In the genomic region with DNA sequence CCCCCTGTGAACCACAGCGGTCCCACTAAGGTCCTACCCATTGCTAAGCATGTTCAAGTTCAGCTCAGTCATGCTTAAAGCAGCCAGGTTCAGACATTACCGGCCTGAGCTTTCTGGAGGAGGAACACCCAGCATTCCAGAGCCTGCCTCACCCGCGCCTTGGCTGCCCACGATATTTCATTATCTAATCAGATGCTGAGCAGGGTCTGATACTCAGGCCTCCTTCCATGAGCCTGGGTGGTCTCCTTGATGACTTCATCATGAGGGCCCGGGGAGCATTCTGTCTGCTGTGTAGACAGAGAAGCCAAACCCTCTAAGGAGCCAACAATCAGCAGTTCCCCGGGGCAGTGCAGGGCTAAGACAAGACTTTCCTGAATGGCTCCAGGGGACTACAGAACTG, we compare ENCODE assay signal across 8 mouse cellular contexts.
DNase-seq lines count a peak whose midpoint lies in the region; ATAC-seq lines count a peak whose summit lies in the region.

No protein-coding gene starts in this region.

- ATAC-seq in intestine, embryonic 15.5 days: peak; percentile 72
- peak; percentile 28; the same call in 1 of the 2 replicates for ATAC-seq in stomach, embryonic 15.5 days (ENCODE audit: insufficient read depth, low FRiP score, low read depth)
- no peak for ATAC-seq in cerebellum, adult (ENCODE audit: insufficient number of reproducible peaks, low FRiP score, low TSS enrichment)

- H3K4me2 ChIP-seq in intestine, embryonic 15.5 days (replicated peaks): no peak overlapping the region
- H3K4me2 ChIP-seq in stomach, embryonic 15.5 days: no peak overlapping the region

- 28% methylated on average over 7 of the region's 7 CpGs for WGBS in intestine, embryonic 15.5 days
- WGBS in stomach, embryonic 15.5 days: 19% methylated on average over 7 of the region's 7 CpGs

- DNase-seq in adrenal gland, adult 2 months: peak; percentile 42
- DNase-seq in adrenal gland, adult 8-10 months: no peak
- DNase-seq in ovary, adult 18-20 months (ENCODE audit: low spot score): peak; percentile 25
- no peak for DNase-seq in ovary, postnatal 10 days (ENCODE audit: low spot score)
- no peak for DNase-seq in layer of hippocampus, postnatal 36 days

- no peak overlapping the region for H3K9ac ChIP-seq in intestine, embryonic 15.5 days
- H3K9ac ChIP-seq in stomach, embryonic 15.5 days: no peak overlapping the region

- no peaks in the 10 kb centered on the region for H3K9me3 ChIP-seq in intestine, embryonic 15.5 days
- no peaks in the 10 kb centered on the region for H3K9me3 ChIP-seq in stomach, embryonic 15.5 days

- no peak overlapping the region for H3K4me3 ChIP-seq in intestine, embryonic 15.5 days (replicated peaks)
- no peak overlapping the region for H3K4me3 ChIP-seq in stomach, embryonic 15.5 days (replicated peaks)

- H3K4me1 ChIP-seq in intestine, embryonic 15.5 days (replicated peaks): peaks cover 11% of the 10 kb centered on the region
- H3K4me1 ChIP-seq in stomach, embryonic 15.5 days: 0 out of 2 replicates have a peak, but pooled peaks cover 9% of the 10 kb centered on the region

- no peaks in the 10 kb centered on the region for H3K27me3 ChIP-seq in intestine, embryonic 15.5 days (replicated peaks)
- no peaks in the 10 kb centered on the region for H3K27me3 ChIP-seq in stomach, embryonic 15.5 days (replicated peaks)

- peak overlapping the region; percentile 84 for H3K27ac ChIP-seq in intestine, embryonic 15.5 days
- peak overlapping the region; percentile 60 for H3K27ac ChIP-seq in stomach, embryonic 15.5 days

- H3K36me3 ChIP-seq in intestine, embryonic 15.5 days: no peaks in the 10 kb centered on the region
- no peaks in the 10 kb centered on the region for H3K36me3 ChIP-seq in stomach, embryonic 15.5 days

Comparison
In these comparisons a context has a peak if more than half of its experiments do, and no peak if none do; other contexts are left out.
1. DNase-seq: peak in adrenal gland, adult 2 months (single experiment) and ovary, adult 18-20 months (single experiment); none in adrenal gland, adult 8-10 months (single experiment), ovary, postnatal 10 days (single experiment) and layer of hippocampus, postnatal 36 days (0 of 2).